Mouse (Mus musculus) retina, postnatal 1 day (tissue): ENCODE results near the gene Nt5e.

Source experiments
- DNase-seq: peaks from one replicate; pipeline ENCODE4 v3.0.0-alpha.2; 2012

Gene Nt5e

GRCm38 (mm10) chr9:88346857-88347256 lies 19.9 kb downstream of the Nt5e start:
- no peak for DNase-seq

GRCm38 (mm10) chr9:88348623-88349022 lies 21.6 kb downstream of the Nt5e start:
- no peak for DNase-seq

- no peak for DNase-seq
These were observed 23.3 kb downstream of the Nt5e start for GRCm38 (mm10) chr9:88350317-88350716.

- no peak for DNase-seq
These were observed 24.2 kb downstream of the Nt5e start for GRCm38 (mm10) chr9:88351163-88351562.

GRCm38 (mm10) chr9:88352741-88353140 lies 25.7 kb downstream of the Nt5e start:
- no peak for DNase-seq

DNA sequence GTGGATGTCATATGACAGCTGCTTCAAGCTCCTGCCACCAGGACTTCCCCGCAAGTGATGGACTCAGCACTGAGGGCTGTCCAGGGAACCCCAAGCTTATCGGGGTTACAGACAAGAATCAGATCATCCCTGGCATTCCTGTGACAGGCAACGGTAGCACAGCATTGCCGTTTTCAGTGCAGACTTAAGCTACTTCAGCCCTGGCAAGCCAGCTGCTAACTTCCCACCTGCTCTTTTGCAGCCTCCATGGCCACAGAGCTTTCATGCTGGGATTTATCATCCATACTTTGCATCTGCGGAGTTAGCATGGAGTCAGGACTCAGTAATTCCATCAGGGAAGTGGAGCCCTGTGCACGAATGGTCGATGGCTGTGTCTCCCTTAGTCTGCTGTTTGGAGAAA lies 26.5 kb downstream of the Nt5e start:
- DNase-seq = no peak

GRCm38 (mm10) chr9:88357173-88357572 lies 30.2 kb downstream of the Nt5e start:
- DNase-seq = no peak

DNA sequence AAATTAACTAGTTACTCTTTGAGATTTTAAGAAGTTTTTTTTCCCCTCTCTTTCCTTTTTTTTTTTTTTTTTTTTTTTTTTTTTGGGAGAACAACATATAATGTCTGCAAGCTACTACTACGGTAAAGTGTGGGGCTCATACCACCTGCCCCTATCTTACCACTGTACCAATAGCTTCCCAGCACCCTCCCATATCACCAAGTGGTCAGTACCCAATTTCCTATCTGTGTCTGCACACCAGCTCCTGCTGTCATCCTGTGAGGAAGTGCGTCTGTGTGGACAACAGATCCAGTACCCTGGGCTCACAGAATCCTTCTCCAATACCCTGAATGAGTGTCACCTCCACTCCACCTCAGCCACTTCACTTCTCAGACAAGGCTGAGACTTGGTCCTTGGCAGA lies 32.1 kb downstream of the Nt5e start:
- DNase-seq = no peak

DNA sequence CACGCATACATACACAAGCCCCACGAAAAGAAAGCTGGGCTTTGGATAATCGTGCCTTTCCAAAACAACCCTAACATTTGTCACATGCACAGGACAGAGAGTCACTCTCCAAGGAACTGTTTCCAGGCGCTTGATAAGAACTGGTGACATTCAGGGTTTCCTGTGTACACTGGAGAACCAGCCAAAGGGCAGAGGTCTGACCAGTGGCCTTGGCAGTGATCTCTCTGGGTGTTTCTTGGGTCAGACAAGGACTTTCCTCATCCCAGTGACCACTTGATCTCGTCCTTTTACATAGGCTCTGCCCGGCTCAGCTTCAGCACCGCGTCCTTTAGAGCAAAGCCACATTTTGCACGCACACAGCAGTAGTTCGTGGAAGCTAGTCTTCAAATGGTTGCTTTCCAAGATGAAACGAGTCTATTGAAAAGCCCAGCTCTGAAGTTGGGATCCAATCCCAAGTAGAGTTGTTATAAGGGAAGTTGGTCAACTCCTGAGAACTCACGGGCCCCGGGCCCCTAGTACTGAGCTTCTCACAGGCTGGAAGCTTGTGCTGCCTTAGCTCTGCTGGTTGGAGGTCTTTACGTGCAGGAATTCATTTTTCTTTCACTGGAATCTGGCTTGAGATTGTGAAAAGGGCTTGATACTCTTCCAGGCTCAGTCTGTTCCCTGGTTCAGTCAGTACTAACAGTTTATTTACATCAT lies 34.4 kb downstream of the Nt5e start:
- DNase-seq = no peak

DNA sequence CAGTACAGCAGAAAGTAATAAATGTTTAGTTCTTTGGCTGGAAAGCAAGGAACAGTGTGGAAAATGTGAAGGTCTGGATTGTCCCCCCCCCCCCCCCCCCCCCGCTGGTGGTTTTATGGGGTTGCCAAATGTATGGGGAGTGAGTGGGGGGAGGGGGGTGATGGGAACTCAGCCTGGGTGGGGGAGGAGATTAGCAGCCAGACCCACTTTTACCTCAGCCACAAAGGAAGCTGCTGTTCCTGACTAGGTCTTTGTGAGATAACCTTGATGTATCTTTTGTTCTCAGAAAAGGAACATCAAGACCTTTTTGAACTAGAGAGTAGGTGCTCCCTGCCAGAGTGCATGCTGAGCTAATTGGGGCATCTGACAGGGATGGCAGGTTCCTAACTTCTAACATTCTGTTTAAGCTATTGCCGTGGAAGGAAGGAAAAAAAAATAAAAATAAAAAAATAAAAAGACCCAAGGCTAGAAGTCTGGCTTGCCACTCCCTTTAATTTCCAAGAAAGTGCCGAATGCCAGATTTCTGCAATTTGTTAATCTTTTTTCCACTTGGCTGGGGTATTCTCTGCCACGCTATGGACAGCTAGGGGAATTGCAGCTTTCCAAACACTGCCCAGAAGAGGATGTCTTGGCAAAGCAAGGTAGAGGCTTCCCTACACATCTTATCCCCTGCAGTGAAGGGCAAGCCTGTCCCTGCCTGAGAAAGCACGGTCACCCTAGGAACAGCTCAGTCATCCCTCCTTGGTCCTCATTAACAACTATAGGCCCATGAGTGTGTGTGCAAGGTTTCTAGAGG lies 35.3 kb downstream of the Nt5e start:
- DNase-seq = peak; percentile 10

DNA sequence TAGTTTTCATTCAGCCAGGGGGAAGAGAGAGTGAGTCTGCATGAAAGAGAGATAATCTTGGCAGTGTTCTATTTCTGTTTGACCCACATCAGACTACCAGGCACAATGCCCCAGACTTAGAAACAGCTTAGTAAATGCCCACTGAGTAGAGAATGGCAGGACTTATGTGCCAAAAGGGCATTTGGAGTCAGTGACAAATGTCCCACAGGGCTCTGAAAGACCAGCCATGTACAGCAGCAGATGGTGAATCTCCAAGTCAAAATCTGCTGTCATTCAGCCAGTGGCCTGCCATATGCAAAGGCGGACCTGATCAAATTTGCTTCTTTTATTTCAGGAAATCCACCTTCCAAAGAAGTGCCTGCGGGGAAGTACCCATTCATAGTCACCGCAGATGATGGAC lies 36.1 kb downstream of the Nt5e start:
- no peak for DNase-seq

GRCm38 (mm10) chr9:88366308-88366707 lies 39.3 kb downstream of the Nt5e start:
- no peak for DNase-seq

DNA sequence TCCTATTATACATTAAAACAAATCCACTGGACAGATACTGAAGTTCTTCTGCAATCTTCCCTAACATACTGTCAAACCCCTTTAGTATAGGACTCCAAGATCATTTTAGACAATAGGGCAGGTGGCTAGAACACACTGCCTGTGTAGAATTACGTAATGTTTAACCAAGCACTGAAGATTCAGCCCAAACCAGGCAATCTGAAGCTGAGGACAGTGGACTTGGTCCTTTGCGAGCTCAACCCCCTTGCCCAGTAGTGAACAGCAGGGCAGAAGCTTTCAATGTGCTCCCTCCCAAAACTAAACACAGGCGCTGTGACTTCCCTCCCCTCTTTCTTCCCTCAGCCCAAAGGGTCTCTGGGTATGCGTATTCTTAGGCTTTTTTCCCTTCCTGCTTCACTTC lies 39.8 kb downstream of the Nt5e start:
- DNase-seq = no peak

DNA sequence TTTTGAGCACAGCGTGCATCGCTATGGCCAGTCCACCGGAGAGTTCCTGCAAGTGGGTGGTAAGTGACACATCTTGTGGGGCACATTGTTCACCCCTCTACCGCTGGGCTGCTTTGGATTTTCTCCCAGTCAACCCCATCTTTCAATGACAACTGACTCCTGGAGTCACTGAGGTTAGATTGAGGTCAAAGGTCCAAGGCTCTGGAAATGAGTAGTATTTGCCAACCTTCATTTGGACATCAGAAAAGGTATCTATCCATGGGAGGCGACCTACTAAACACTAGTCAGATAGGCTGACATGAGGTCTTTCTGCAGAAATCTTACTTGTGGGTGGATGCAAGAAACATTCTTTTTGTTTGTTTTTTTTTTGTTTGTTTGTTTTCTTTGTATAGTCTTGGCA lies 40.3 kb downstream of the Nt5e start:
- DNase-seq = no peak

- no peak for DNase-seq
These were observed 40.8 kb downstream of the Nt5e start for GRCm38 (mm10) chr9:88367751-88368150.

DNA sequence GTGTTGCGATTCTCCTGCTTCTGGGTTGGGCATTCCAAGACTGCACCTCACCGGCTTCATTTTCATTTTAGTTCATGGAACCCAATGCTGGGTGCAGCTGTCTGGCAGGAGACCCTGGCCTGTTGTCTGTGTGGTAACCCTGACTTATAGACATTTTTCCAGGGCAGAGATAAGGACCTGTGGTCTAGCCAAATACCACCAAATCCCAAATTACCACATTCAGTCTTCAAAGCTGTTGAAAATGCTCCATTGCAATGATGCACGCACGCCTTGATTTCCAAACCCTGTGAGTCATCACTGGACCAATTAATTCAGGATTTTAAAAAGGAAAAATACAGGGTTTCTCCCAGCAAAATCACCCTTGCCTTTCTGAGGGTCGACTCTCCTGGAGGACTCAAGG lies 41.5 kb downstream of the Nt5e start:
- DNase-seq = no peak

DNA sequence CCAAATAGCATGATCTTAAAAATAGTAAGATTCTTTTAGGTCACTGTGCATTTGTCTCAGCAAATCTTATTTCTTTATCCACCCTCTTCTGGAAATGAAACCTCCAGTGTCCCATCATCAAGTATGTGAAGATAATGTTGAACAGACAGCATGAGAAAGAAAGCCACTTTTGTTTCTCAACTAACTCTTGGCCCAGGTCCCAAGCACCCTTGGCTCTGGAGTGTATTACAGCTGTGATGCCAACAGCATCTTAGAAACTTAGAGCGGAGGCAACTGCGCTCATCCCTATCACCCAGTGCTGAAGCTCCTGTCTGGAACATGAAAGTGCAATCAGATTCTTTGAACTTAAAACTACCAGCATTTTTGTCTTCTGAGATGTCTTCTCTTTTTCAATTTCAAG lies 42.7 kb downstream of the Nt5e start:
- no peak for DNase-seq

DNA sequence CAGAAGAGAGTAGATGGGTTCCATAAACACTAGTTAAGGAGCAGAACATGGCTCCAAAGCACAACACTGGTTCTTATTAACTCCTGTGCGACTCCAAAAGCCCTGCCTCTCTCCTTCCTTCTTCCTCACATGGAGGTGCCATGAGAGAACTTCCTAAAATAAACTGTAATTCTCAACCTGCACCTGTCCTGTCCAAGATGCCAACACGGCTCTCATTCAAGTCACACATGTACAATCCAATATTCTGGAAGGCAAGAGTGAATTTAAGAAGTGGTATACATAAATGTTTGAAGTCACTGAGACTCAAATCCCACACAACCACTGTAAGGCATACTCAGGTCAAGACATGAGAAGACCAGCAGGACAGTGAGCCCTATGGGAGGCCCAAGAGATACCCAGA lies 44.2 kb downstream of the Nt5e start:
- no peak for DNase-seq

DNA sequence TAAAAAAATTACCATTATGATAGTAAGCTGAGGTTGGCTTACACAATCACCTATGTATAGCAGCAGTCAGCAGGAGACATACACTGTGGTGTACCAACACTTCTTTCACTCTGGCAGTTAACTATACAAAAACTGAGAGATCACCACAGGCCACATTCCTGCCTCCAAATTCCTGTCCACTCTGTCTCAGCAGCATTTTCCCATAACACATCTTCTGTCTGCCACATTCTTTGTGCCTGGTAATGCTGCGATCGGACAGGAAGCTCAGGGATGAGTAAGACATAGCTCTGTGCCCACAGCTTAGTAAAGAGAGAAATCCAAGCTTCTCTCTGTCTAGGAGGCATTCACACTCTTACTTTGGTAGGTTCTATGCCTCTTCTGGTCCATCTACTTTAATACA lies 46.0 kb downstream of the Nt5e start:
- DNase-seq = no peak

- DNase-seq = no peak
These were observed 50.5 kb downstream of the Nt5e start for GRCm38 (mm10) chr9:88377483-88377882.

GRCm38 (mm10) chr9:88379057-88379456 lies 52.1 kb downstream of the Nt5e start:
- no peak for DNase-seq

- no peak for DNase-seq
These were observed 53.1 kb downstream of the Nt5e start for GRCm38 (mm10) chr9:88380076-88380475.

DNA sequence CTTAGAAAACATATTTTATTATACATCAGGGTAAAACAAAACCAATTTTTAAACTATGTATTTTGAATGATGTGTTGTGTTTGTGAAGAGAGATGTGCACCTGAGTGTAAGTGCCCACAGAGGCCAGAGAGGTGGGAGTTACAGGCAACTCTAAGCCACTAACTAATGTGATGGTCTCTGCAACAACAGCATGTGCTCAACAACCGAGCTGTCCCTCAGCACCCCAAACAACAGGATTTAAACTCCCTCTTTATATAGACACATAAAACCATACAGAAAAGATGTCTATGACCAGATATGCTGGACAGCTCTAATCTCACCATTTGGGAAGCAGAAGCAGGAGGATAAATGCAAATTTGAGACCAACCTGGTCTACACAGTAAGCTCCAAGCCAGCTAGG lies 53.5 kb downstream of the Nt5e start:
- DNase-seq = no peak

DNA sequence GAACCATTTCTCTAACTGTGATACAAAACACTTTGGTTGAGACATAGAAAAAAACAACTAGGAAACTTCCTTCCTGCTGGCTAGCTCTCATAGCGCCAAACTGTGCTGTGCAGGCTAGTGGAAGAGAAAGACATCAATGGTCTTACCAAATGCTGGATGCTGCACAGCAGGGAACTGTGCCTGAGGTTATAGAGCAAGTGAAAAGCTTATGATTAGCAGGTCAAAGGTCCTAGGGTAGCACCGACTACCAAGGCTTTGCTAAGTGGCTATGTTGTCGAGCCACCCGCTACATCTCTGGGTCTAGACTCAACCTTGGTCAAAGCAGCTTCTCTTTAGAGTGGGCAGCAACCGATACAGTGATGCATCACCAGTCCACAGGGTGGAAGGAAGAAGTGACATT lies 61.8 kb downstream of the Nt5e start:
- no peak for DNase-seq

DNA sequence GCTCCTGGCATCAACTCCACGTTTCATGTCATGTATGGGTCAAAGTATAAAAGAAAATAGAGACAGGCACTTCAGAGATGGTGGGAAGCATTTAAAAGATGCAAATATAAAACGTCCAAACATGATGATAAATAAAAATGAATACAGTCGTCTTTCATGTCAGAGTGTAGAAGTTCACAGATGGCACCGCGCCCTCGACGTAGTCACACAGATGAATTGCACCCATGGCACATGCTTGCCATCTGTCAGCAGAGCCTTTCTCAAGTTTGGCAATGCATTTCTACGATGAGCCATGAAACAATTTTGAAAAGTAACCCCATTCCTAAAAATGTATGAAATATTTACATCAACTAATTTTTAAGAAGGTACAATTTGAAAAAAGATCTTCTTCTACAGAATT lies 67.9 kb downstream of the Nt5e start:
- DNase-seq = no peak
